Mouse (Mus musculus): ENCODE measurements around the gene Srd5a3. TPM values are rescaled to one million over a fixed set of nuclear protein-coding genes. Genes with fewer than 3 reads are reported as not detected.

Srd5a3 gene
- total and polyA plus RNA-seq, 2 experiments from 2014 or later = 11.9 to 19.2 TPM

DNA sequence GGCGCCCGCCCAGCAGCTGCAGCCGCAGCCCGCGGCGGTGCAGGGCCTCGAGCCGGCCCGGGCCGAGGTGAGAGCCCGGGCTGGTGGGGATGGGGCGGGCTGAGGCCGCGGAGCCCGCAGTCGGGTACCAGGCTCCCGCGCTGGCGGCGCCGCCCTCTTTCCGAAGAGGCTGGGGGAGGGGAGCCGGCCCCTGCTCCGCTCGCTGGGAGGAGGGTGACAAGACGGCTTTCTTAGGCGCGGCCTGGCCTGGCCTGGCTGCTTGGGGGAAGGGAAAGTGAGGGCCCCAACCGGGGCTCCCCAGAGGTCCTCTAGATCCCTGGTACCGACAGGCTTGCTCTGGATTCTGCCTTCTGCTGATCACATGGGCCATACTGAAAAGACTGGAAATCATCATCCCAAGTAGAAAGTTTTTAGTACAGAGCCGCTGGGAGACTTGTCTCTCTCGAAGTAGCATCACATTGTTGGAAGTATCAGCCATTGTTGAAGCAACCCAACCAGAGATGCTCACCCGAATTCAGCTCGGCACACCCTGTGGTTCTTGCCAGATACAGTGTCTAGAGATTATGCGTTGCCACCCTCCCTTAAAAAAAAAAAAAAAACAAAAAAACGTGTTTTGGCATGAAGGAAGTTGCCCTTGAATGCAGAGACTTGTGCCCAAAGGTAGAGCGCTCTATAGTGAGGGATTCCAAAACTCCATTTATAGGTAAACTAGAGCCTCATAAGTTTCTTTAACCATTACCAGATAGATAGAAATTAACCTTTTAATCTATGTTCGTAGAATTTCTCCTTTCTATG lies 44.4 kb downstream of the Srd5a3 start:
- WGBS = 5% methylated on average over 37 of the region's 38 CpGs
- no peak for TF ChIP-seq CTCF (IDR thresholded peaks at IDR 0.05)
- Histone ChIP-seq H3K36me3 (ENCODE audit: insufficient read depth, low read length) (no peaks in the 10 kb centered on the region), H3K9ac (replicated peaks; ENCODE audit: low read length, poor library complexity, severe bottlenecking) (peak overlapping the region; percentile 95), H3K4me1 (ENCODE audit: insufficient read depth, low read length) (peaks cover 5% of the 10 kb centered on the region), H3K4me3 (ENCODE audit: low read depth, low read length) (peak overlapping the region; percentile 91), H3K27me3 (ENCODE audit: insufficient read depth, low read length) (no peaks in the 10 kb centered on the region), H3K27ac (ENCODE audit: low read depth, low read length) (peak overlapping the region; percentile 86), H3K9me3 (ENCODE audit: low read length) (no peaks in the 10 kb centered on the region), H3K4me2 (ENCODE audit: low read depth, low read length, poor library complexity, severe bottlenecking) (peak overlapping the region; percentile 85)
- ATAC-seq (ENCODE audit: low FRiP score) (peak; percentile 75), DNase-seq (ENCODE audit: low spot score) (peak; percentile 70)

DNA sequence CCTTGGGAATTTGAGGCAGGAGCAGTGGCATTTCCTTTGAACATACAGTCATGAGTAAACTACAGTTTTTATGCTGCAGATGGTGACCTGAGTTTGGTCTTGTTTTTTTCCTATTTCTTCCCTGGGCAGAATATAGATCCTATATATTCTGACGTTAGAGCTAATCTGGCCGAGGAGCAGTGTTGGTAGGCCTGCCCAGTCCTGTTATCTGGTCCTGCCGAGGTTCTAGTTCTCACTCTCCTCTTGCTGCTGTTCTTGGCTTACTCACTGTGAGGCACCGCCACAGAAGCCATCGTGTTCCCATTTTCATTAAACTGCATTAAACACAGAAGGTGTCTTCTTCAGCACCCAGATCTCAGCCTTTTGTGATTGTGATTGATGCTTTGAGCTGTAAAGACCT lies 47.8 kb downstream of the Srd5a3 start:
- no peak overlapping the region for H3K9ac ChIP-seq (replicated peaks; ENCODE audit: low read length, poor library complexity, severe bottlenecking)
- H3K27me3 ChIP-seq (ENCODE audit: insufficient read depth, low read length) = no peaks in the 10 kb centered on the region
- no peak overlapping the region for H3K27ac ChIP-seq (ENCODE audit: low read depth, low read length)
- DNase-seq (ENCODE audit: low spot score) (no peak), ATAC-seq (ENCODE audit: low FRiP score) (no peak)
- H3K9me3 ChIP-seq (ENCODE audit: low read length) = no peaks in the 10 kb centered on the region
- H3K4me1 ChIP-seq (ENCODE audit: insufficient read depth, low read length) = peaks cover 5% of the 10 kb centered on the region
- 90% methylated on average over 5 of the region's 5 CpGs for WGBS
- TF ChIP-seq CTCF (IDR thresholded peaks at IDR 0.05) = no peak
- H3K36me3 ChIP-seq (ENCODE audit: insufficient read depth, low read length) = no peaks in the 10 kb centered on the region
- H3K4me2 ChIP-seq (ENCODE audit: low read depth, low read length, poor library complexity, severe bottlenecking) = no peak overlapping the region
- H3K4me3 ChIP-seq (ENCODE audit: low read depth, low read length) = no peak overlapping the region

- DNase-seq (ENCODE audit: low spot score) = no peak
Measured at GRCm38 (mm10) chr5:76190609-76191008, 50.5 kb downstream of the Srd5a3 start.

DNA sequence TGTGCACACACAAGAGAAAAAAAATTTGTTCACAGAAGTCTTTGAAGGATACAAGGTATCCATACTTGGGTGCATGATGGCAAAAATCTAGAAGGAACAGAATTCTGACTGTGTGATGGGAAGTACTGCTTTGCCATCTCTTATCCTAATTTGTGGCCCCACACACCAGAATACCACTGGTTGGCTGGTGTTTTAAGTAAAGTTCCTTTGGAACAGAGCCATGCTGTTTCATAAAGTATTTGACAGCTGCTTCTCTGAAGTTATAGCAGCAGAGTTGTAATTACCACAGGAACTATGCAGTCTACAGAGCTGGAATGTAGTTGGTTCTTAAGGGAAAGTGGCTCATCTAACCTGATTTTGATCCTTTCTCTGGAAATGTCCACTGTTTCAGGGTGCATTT lies 53.0 kb downstream of the Srd5a3 start:
- H3K27ac ChIP-seq (ENCODE audit: low read depth, low read length) = no peak overlapping the region
- no peaks in the 10 kb centered on the region for H3K9me3 ChIP-seq (ENCODE audit: low read length)
- no peaks in the 10 kb centered on the region for H3K27me3 ChIP-seq (ENCODE audit: insufficient read depth, low read length)
- ATAC-seq (ENCODE audit: low FRiP score) (no peak), DNase-seq (ENCODE audit: low spot score) (no peak)
- H3K4me2 ChIP-seq (ENCODE audit: low read depth, low read length, poor library complexity, severe bottlenecking) = no peak overlapping the region
- TF ChIP-seq CTCF (IDR thresholded peaks at IDR 0.05) = no peak
- no peaks in the 10 kb centered on the region for H3K4me1 ChIP-seq (ENCODE audit: insufficient read depth, low read length)
- H3K4me3 ChIP-seq (ENCODE audit: low read depth, low read length) = no peak overlapping the region
- H3K9ac ChIP-seq (replicated peaks; ENCODE audit: low read length, poor library complexity, severe bottlenecking) = no peak overlapping the region
- no peaks in the 10 kb centered on the region for H3K36me3 ChIP-seq (ENCODE audit: insufficient read depth, low read length)

More at GRCm38 (mm10) chr5:76190609-76191008, 50.5 kb downstream of the Srd5a3 start:
- Histone ChIP-seq H3K9ac (replicated peaks; ENCODE audit: low read length, poor library complexity, severe bottlenecking) (no peak overlapping the region), H3K9me3 (ENCODE audit: low read length) (no peaks in the 10 kb centered on the region), H3K36me3 (ENCODE audit: insufficient read depth, low read length) (no peaks in the 10 kb centered on the region), H3K4me2 (ENCODE audit: low read depth, low read length, poor library complexity, severe bottlenecking) (no peak overlapping the region), H3K4me3 (ENCODE audit: low read depth, low read length) (no peak overlapping the region), H3K27me3 (ENCODE audit: insufficient read depth, low read length) (no peaks in the 10 kb centered on the region), H3K27ac (ENCODE audit: low read depth, low read length) (no peak overlapping the region), H3K4me1 (ENCODE audit: insufficient read depth, low read length) (no peaks in the 10 kb centered on the region)
- no peak for TF ChIP-seq CTCF (IDR thresholded peaks at IDR 0.05)
- 94% methylated on average over 4 of the region's 4 CpGs for WGBS
- ATAC-seq (ENCODE audit: low FRiP score) = no peak

GRCm38 (mm10) chr5:76194377-76194945 lies 54.4 kb downstream of the Srd5a3 start:
- Histone ChIP-seq H3K4me3 (ENCODE audit: low read depth, low read length) (no peak overlapping the region), H3K36me3 (ENCODE audit: insufficient read depth, low read length) (no peaks in the 10 kb centered on the region), H3K27me3 (ENCODE audit: insufficient read depth, low read length) (no peaks in the 10 kb centered on the region), H3K9ac (replicated peaks; ENCODE audit: low read length, poor library complexity, severe bottlenecking) (no peak overlapping the region), H3K4me1 (ENCODE audit: insufficient read depth, low read length) (no peaks in the 10 kb centered on the region), H3K4me2 (ENCODE audit: low read depth, low read length, poor library complexity, severe bottlenecking) (no peak overlapping the region), H3K9me3 (ENCODE audit: low read length) (no peaks in the 10 kb centered on the region), H3K27ac (ENCODE audit: low read depth, low read length) (no peak overlapping the region)
- DNase-seq (ENCODE audit: low spot score) (no peak), ATAC-seq (ENCODE audit: low FRiP score) (no peak)
- no peak for TF ChIP-seq CTCF (IDR thresholded peaks at IDR 0.05)
- 90% methylated on average over 6 of the region's 6 CpGs for WGBS

GRCm38 (mm10) chr5:76199346-76199745 lies 59.3 kb downstream of the Srd5a3 start:
- no peak for TF ChIP-seq CTCF (IDR thresholded peaks at IDR 0.05)
- no peak overlapping the region for H3K4me2 ChIP-seq (ENCODE audit: low read depth, low read length, poor library complexity, severe bottlenecking)
- no peaks in the 10 kb centered on the region for H3K4me1 ChIP-seq (ENCODE audit: insufficient read depth, low read length)
- no peaks in the 10 kb centered on the region for H3K9me3 ChIP-seq (ENCODE audit: low read length)
- no peak overlapping the region for H3K27ac ChIP-seq (ENCODE audit: low read depth, low read length)
- 93% methylated on average over 13 of the region's 13 CpGs for WGBS
- no peaks in the 10 kb centered on the region for H3K27me3 ChIP-seq (ENCODE audit: insufficient read depth, low read length)
- no peak overlapping the region for H3K4me3 ChIP-seq (ENCODE audit: low read depth, low read length)
- no peak for DNase-seq (ENCODE audit: low spot score)
- H3K9ac ChIP-seq (replicated peaks; ENCODE audit: low read length, poor library complexity, severe bottlenecking) = no peak overlapping the region
- H3K36me3 ChIP-seq (ENCODE audit: insufficient read depth, low read length) = peaks cover 10% of the 10 kb centered on the region; the same call in 1 of the 2 replicates
- ATAC-seq (ENCODE audit: low FRiP score) = no peak
